Mouse (Mus musculus): ENCODE results near the gene Gatb.

- no peak for TF ChIP-seq CTCF (IDR thresholded peaks at IDR 0.05; ENCODE audit: insufficient read depth, low read length)
- no peak for TF ChIP-seq POLR2A (IDR thresholded peaks at IDR 0.05; ENCODE audit: borderline replicate concordance, extremely low read depth, low read depth, low read length)
These were observed 89.9 kb downstream of the Gatb start for GRCm38 (mm10) chr3:85663826-85664225.
